Mouse (Mus musculus) olfactory bulb, adult 2 months (tissue): ENCODE measurements around the gene Kctd2.

ENCODE experiments used
- CTCF ChIP-seq: fragments of 200-500 bp; IDR thresholded peaks from 2 replicates; pipeline ENCODE4 v1.5.1; 2012; ENCODE audit warnings: low read depth, mild to moderate bottlenecking, low read length, moderate library complexity; ENCODE audit not compliant: insufficient read depth
- POLR2A ChIP-seq: fragments of 200-500 bp; IDR thresholded peaks from 2 replicates; pipeline ENCODE4 v1.6.1; 2012; ENCODE audit warnings: mild to moderate bottlenecking, low read depth, low read length, moderate library complexity; ENCODE audit not compliant: insufficient read depth

GRCm38 (mm10) chr11:115460976-115461375 is 41.0 kb downstream of the Kctd2 start:
- TF ChIP-seq POLR2A (no peak), CTCF (no peak)
